Mouse (Mus musculus): ENCODE data around the gene Ssh1. TPM values are rescaled to one million over a fixed set of nuclear protein-coding genes. Genes with fewer than 3 reads are reported as not detected.

Ssh1 gene
- total RNA-seq, 4 experiments from 2014 or later: 12.3 to 16.8 (median 13.4) TPM

DNA sequence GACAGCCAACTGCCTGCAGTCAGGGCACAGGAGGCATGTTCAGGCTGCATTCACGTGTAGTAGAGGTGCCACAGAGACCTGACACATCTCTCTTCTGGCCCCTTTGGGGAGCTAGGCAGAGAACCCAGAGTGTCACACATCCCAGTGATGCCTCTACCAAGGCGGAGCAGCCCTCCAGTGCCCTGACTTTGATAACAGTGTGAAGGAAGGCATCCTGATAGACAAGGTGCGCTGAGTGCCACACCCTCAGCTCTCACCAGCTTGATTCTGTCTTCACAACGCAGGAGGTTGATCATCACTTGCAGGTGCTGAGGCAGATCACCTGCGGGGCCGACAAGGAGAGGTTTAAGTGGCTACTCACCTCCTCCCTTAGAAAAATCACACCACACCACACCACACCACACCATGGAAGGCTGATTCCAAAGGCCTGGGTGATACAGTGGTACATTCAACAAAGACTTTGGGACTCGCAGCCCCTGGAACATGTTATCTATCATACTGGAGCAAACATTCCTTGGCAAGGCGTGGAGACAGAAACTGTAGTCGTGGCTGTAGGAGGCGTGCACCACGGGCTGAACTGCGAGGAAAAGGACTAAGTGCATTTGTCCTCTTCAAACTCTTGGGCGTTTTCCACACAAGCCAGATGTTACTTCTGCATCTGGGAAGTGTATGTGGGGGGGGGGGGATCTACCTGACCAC is 27.1 kb downstream of the Ssh1 start:
- DNase-seq (ENCODE audit: low spot score): no peak

- DNase-seq (ENCODE audit: low spot score): no peak
These were observed 28.0 kb downstream of the Ssh1 start for GRCm38 (mm10) chr5:113965659-113966185.

GRCm38 (mm10) chr5:113964972-113965371 is 28.7 kb downstream of the Ssh1 start:
- DNase-seq (ENCODE audit: low spot score): no peak

DNA sequence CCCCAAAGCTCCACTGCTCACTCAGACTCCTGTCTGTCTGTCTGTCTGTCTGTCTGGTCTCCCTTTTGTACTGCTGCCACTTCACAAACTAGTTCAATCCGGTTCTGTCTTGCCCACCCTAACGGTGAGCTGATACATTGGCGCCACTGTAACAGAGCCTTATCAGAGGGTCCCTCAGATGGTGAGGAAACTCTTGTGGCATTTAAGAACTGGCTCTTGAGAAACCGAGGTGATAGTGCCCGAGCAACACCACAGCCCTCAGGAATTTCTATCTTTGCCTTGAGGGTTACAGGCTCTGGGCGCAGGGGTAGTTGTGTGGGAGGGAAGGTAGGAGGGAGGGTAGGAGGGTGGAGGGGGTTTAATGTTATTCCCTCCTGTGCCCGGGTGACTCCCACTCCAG is 31.9 kb downstream of the Ssh1 start:
- no peak for DNase-seq (ENCODE audit: low spot score)

DNA sequence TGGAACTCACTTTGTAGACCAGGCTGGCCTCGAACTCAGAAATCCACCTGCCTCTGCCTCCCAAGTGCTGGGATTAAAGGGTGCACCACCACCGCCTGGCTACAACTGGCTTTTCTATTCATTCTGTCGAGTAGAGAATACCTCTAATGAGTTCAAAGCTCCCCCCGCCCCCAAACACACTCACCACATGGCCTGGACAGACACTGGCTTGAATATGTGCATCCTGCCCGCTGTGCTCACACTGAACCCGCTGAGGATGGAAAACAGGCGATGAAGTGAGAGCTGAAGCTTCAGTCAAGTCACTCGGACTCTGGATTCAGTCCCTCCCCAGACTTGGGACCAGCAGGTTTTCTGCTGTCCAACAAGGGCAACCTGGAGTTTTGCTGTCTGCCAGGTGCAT is 33.3 kb downstream of the Ssh1 start:
- no peak for DNase-seq (ENCODE audit: low spot score)

DNA sequence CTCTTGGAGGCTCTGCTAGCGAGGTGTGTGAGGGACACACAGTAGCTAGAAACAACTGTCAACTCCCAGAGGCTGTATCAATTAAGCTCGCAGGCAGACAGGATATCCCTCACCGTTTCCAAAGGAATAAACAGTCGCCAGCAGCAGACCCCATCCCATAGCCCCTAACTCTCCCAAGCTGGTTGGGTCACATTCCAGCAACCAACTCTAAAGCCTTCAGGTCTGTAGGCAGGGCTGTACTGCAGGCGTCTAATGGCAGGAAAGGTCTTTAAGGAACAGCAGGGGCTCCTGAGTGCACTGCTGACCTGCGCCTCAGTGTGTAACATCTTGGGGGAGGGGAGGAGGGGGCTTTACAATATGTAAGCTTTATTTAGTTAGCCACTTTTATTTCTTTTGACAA is 34.7 kb downstream of the Ssh1 start:
- no peak for DNase-seq (ENCODE audit: low spot score)

- peak; percentile 89 for DNase-seq (ENCODE audit: low spot score)
These were observed 37.2 kb downstream of the Ssh1 start for GRCm38 (mm10) chr5:113956510-113956909.

DNA sequence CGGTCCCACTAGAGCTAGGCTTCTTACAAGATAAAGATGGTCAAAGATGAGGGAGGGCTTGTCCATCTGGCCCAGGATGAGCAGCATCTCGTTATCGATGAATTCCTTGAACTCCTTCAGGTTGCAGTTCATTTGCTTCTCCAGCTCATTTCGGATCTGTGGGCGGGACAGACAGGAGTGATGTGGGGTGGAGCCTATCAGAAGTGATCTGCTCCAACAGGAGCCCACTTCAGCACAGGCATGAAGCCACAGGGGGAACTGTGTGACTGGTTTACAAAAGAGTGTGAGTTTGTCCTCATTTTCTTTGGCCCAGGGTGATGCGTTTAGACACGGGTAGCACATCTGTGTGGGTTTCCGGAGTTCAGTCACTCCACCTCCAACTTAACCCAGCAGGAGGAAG is 38.0 kb downstream of the Ssh1 start:
- DNase-seq (ENCODE audit: low spot score): no peak

DNA sequence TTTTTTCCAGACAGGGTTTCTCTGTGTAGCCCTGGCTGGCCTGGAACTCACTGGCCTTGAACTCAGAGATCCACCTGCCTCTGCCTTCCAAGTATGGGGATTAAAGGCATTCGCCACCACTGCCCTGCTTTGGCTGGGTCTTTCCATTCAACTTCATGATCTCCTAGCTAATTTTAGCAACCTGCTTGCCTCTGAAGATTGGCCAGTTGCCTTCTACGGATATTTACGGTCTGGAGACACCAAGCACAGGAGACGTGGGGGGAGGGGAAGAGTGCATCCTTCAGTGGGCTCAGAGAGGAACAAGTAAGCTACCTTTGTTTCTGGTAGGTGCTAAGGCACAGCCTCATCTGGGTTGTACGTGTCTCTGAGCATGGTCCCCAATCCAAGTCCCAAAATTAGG is 38.4 kb downstream of the Ssh1 start:
- DNase-seq (ENCODE audit: low spot score): no peak

- DNase-seq (ENCODE audit: low spot score): peak; percentile 90
These were observed 39.3 kb downstream of the Ssh1 start for GRCm38 (mm10) chr5:113954421-113954820.

DNA sequence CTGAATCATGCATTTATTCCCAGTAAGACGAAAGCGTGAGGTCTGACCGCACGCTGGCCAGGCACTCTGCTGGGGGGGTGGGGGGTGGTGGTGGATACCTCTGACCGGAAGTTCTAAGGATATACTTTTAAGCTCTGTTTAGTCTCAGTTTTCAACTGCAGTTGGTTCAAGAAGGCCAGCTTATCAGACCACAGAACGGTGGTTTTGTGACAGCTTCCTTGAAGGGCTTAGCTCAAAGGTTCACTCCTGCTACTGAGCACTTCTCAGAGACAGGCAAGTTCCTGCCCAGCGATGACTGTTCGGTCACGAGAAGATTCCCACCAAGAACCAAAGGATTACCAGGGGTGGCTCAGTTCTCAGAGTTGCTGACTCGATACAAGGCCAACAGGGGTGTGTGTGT is 41.2 kb downstream of the Ssh1 start:
- no peak for DNase-seq (ENCODE audit: low spot score)

- no peak for DNase-seq (ENCODE audit: low spot score)
These were observed 42.0 kb downstream of the Ssh1 start for GRCm38 (mm10) chr5:113951693-113952071.

- no peak for DNase-seq (ENCODE audit: low spot score)
These were observed 42.7 kb downstream of the Ssh1 start for GRCm38 (mm10) chr5:113950786-113951692.

DNA sequence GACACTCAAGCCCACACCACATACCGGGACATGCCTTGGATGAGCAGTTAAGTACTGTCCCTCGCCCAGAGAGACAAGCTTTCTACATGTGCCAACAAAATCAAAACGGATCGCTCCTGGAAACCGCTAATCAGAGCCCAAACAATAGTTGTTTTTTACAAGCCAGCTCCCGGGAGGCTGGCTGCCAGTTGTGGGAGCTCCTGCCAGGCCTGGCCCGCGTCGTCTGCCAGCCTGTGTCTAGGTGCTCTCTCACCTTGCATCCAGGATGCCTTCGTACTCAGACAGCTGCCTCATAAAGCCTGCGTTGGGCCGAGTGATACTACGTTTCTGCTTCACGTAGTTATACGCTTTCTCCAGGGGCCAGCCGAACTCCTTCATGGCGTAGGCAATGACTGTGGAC is 43.6 kb downstream of the Ssh1 start:
- no peak for DNase-seq (ENCODE audit: low spot score)

DNA sequence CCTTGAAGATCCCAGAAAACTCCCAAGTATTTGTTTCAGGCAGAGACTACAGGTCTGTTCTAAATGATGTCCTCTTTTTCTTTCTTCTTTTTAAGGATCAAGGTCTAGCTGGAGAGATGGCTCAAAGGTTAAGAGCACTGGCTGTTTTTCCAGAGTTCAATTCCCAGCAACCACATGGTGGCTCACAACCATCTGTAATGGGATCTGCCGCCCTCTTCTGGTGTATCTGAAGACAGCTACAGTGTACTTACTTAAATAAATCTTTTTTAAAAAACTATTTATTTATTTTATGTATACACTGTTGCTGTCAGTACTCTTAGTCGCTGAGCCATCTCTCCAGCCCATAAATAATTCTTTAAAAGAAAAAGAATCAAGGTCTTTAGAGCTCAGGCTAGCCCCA is 46.4 kb downstream of the Ssh1 start:
- no peak for DNase-seq (ENCODE audit: low spot score)

GRCm38 (mm10) chr5:113945126-113945525 is 48.6 kb downstream of the Ssh1 start:
- DNase-seq (ENCODE audit: low spot score): peak; percentile 36

- no peak for DNase-seq (ENCODE audit: low spot score)
These were observed 50.4 kb downstream of the Ssh1 start for GRCm38 (mm10) chr5:113943328-113943727.

DNA sequence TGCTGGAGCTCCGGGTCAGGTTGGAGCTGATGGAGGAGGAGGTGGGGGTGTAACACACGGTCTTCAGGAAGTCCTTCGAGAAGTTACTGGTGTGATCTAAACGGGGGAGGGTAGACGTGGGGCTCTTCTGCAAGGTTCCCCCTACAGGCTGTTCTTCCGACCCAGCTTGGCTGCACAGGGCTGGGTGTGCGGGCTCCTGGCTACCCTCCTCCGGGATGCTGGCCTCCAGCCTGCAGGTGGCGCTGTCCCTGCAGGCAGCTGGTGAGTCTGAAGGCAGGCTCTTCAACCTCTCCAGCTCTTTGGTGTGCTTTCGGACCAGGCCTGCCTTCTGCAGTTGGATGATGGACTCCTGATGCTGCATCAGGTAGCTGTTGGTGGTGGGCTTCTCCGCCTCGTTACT is 51.1 kb downstream of the Ssh1 start:
- DNase-seq (ENCODE audit: low spot score): no peak

- DNase-seq (ENCODE audit: low spot score): no peak
These were observed 54.3 kb downstream of the Ssh1 start for GRCm38 (mm10) chr5:113939263-113939900.

GRCm38 (mm10) chr5:113937650-113938049 is 56.0 kb downstream of the Ssh1 start:
- no peak for DNase-seq (ENCODE audit: low spot score)

DNA sequence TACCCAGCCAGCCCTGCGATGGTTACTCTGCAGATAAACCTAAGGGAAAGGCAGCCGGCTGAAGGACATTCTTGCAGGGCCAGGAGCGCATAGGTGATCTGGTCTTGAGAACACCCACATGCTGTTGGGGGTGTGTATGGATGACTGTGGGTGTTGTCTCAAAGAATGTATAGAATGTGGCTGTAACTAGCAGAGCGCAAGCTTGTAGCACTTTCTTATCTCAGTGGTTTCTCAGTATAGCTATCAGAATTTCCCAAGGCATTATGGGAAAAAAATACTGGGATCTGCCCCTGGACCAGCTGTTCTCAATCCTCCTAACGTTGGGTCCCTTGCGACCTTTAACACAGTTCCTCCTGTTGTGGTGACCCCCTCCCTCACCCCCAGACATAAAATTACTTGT is 59.8 kb downstream of the Ssh1 start:
- no peak for DNase-seq (ENCODE audit: low spot score)

DNA sequence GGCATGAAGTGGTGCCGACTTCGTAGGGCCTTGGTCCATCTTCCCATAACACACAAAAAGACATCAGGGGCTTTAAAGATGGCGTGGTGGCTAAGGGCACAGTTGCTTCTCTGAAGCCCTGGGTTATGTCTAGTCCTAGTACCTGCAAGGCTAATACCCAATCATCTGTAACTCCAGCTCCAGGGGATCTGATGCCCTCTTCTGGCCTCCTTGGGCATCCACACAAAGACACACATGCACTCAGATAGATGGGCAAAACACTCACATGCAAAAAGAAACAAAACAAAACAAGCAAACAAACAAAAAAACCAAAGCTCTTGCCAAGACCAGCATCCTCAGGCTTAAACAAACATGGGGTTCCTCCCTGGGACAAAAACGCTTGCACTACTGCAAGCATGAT is 60.2 kb downstream of the Ssh1 start:
- no peak for DNase-seq (ENCODE audit: low spot score)

All from heart, adult 8-10 months (tissue).